Mouse (Mus musculus) erythroblast, embryonic 14.5 days (primary cell): ENCODE measurements around the gene Zc3h8.

Experiments used
- GATA1 ChIP-seq: IDR thresholded peaks from 2 replicates; pipeline ENCODE4 v1.6.1; 2012; ENCODE audit warnings: low read length, inconsistent platforms, mixed read lengths
- TAL1 ChIP-seq: IDR thresholded peaks from 3 replicates; pipeline ENCODE4 v1.6.1; 2012; ENCODE audit warnings: low read length, inconsistent platforms, mixed read lengths

GRCm38 (mm10) chr2:128928446-128928845, 15.4 kb downstream of the Zc3h8 start:
- TF ChIP-seq GATA1 (no peak), TAL1 (no peak)
